Mouse (Mus musculus) lung, postnatal 0 days (tissue): ENCODE measurements around the gene Fam122a. TPM values are rescaled to one million over a fixed set of nuclear protein-coding genes. Genes with fewer than 3 reads are reported as not detected.

ENCODE experiments used
- ATAC-seq: fragments of 200-750 bp; cut with Nextera tagmentation; 2 replicates; pipeline ENCODE4 v1.8.0; 2017; ENCODE audit warnings: moderate library complexity
- DNase-seq: peaks from one replicate; pipeline ENCODE4 v3.0.0-alpha.2; 2016; ENCODE audit warnings: low spot score
- H3K27ac ChIP-seq: fragments of 300-500 bp; sonication (generic); 2 replicates; pipeline ENCODE4 v1.5.1; 2014; ENCODE audit warnings: antibody characterized with exemption, mild to moderate bottlenecking, low read length, mixed read lengths
- H3K27me3 ChIP-seq: fragments of 300-500 bp; sonication (generic); replicated peaks from 2 replicates; pipeline ENCODE4 v1.6.1; 2014; ENCODE audit warnings: low read length, mixed read lengths; ENCODE audit not compliant: insufficient read depth
- H3K36me3 ChIP-seq: fragments of 300-500 bp; sonication (generic); 2 replicates; pipeline ENCODE4 v1.6.1; 2014; ENCODE audit warnings: low read length, mixed read lengths; ENCODE audit not compliant: insufficient read depth
- H3K4me1 ChIP-seq: fragments of 300-500 bp; sonication (generic); 2 replicates; pipeline ENCODE4 v1.6.1; 2014; ENCODE audit warnings: antibody characterized with exemption, low read depth, low read length, mixed read lengths; ENCODE audit not compliant: insufficient read depth
- H3K4me2 ChIP-seq: fragments of 300-500 bp; sonication (generic); replicated peaks from 2 replicates; pipeline ENCODE4 v1.6.1; 2014; ENCODE audit warnings: low read depth, mild to moderate bottlenecking, low read length, moderate library complexity, mixed read lengths
- H3K4me3 ChIP-seq: fragments of 300-500 bp; sonication (generic); 2 replicates; pipeline ENCODE4 v1.5.1; 2014; ENCODE audit warnings: low read depth, low read length
- H3K9ac ChIP-seq: fragments of 300-500 bp; sonication (generic); replicated peaks from 2 replicates; pipeline ENCODE4 v1.6.1; 2014; ENCODE audit warnings: low read depth, mild to moderate bottlenecking
- H3K9me3 ChIP-seq: fragments of 300-500 bp; sonication (generic); 2 replicates; pipeline ENCODE4 v1.6.1; 2016; ENCODE audit warnings: low read length, mixed read lengths
- CTCF ChIP-seq: IDR thresholded peaks from 2 replicates; pipeline ENCODE4 v1.5.1; 2016; ENCODE audit warnings: antibody characterized with exemption, mild to moderate bottlenecking
- EP300 ChIP-seq: IDR thresholded peaks from 2 replicates; pipeline ENCODE4 v1.6.1; 2016; ENCODE audit warnings: antibody characterized with exemption, mild to moderate bottlenecking, control low read depth
- WGBS: fragments of 180-500 bp; shearing (Covaris S2); extraction: QIAGEN DNeasy Blood & Tissue Kit; methylation state at CpG from one replicate; pipeline ENCODE4 v1.1.7; 2014; 5-methylcytosine and 5-hydroxymethylcytosine counted together
- polyA plus RNA-seq: library from polyadenylated mRNA; unstranded; fragments of >200 nt; fragmentation: Nextera tagmentation; extraction: Ambion mirVana; gene quantifications from 2 replicates; pipeline ENCODE4 v1.2.1, GENCODE M21; 2015

Fam122a gene
- polyA plus RNA-seq, 1 experiment from 2014 or later, result 47.8 TPM

GRCm38 (mm10) chr19:24493887-24494286 is 16.7 kb upstream of the Fam122a start:
- H3K27me3 ChIP-seq, result no peaks in the 10 kb centered on the region
- H3K4me2 ChIP-seq, result no peak overlapping the region
- DNase-seq, result no peak
- H3K9me3 ChIP-seq, result no peaks in the 10 kb centered on the region
- WGBS, result 58% methylated on average over 4 of the region's 4 CpGs
- no peak overlapping the region for H3K27ac ChIP-seq
- no peaks in the 10 kb centered on the region for H3K4me1 ChIP-seq
- H3K36me3 ChIP-seq, result no peaks in the 10 kb centered on the region
- TF ChIP-seq CTCF (no peak), EP300 (no peak)
- no peak overlapping the region for H3K4me3 ChIP-seq
- H3K9ac ChIP-seq, result no peak overlapping the region
- ATAC-seq, result no peak

- ATAC-seq (no peak), DNase-seq (no peak)
- 68% methylated on average over 3 of the region's 3 CpGs for WGBS
- Histone ChIP-seq H3K9me3 (no peaks in the 10 kb centered on the region), H3K4me1 (no peaks in the 10 kb centered on the region), H3K36me3 (no peaks in the 10 kb centered on the region), H3K4me2 (no peak overlapping the region), H3K27ac (no peak overlapping the region), H3K9ac (no peak overlapping the region), H3K4me3 (no peak overlapping the region), H3K27me3 (no peaks in the 10 kb centered on the region)
- TF ChIP-seq CTCF (no peak), EP300 (no peak)
Measured at GRCm38 (mm10) chr19:24491824-24492223, 14.7 kb upstream of the Fam122a start.

- no peak overlapping the region for H3K27ac ChIP-seq
- no peaks in the 10 kb centered on the region for H3K27me3 ChIP-seq
- no peaks in the 10 kb centered on the region for H3K9me3 ChIP-seq
- no peak for DNase-seq
- whole genome bisulfite sequencing, result 42% methylated on average over 5 of the region's 5 CpGs
- H3K4me2 ChIP-seq, result no peak overlapping the region
- no peaks in the 10 kb centered on the region for H3K4me1 ChIP-seq
- no peak overlapping the region for H3K4me3 ChIP-seq
- TF ChIP-seq EP300, result no peak
- TF ChIP-seq CTCF, result no peak
- H3K36me3 ChIP-seq, result no peaks in the 10 kb centered on the region
- no peak overlapping the region for H3K9ac ChIP-seq
- ATAC-seq, result no peak
Measured at GRCm38 (mm10) chr19:24490275-24490674, 13.1 kb upstream of the Fam122a start.

- Histone ChIP-seq H3K4me3 (no peak overlapping the region), H3K9me3 (no peaks in the 10 kb centered on the region), H3K27me3 (no peaks in the 10 kb centered on the region), H3K36me3 (no peaks in the 10 kb centered on the region), H3K9ac (no peak overlapping the region), H3K4me2 (no peak overlapping the region), H3K27ac (no peak overlapping the region), H3K4me1 (no peaks in the 10 kb centered on the region)
- TF ChIP-seq CTCF (no peak), EP300 (no peak)
- no peak for ATAC-seq
- WGBS, result 68% methylated on average over 8 of the region's 8 CpGs
- DNase-seq, result no peak
Measured at GRCm38 (mm10) chr19:24486433-24487296, 9.5 kb upstream of the Fam122a start.

GRCm38 (mm10) chr19:24484612-24485194 is 7.5 kb upstream of the Fam122a start:
- ATAC-seq (no peak), DNase-seq (no peak)
- Histone ChIP-seq H3K27ac (no peak overlapping the region), H3K4me2 (no peak overlapping the region), H3K9ac (no peak overlapping the region), H3K9me3 (no peaks in the 10 kb centered on the region), H3K4me1 (no peaks in the 10 kb centered on the region), H3K4me3 (no peak overlapping the region), H3K36me3 (no peaks in the 10 kb centered on the region), H3K27me3 (no peaks in the 10 kb centered on the region)
- no peak for TF ChIP-seq CTCF
- no peak for TF ChIP-seq EP300
- WGBS, result 62% methylated on average over 4 of the region's 4 CpGs

GRCm38 (mm10) chr19:24480916-24481315 is 3.8 kb upstream of the Fam122a start:
- H3K36me3 ChIP-seq, result no peaks in the 10 kb centered on the region
- DNase-seq, result peak; percentile 15
- H3K4me3 ChIP-seq, result no peak overlapping the region
- TF ChIP-seq EP300, result no peak
- no peak for TF ChIP-seq CTCF
- ATAC-seq, result no peak
- H3K4me2 ChIP-seq, result no peak overlapping the region
- H3K9ac ChIP-seq, result no peak overlapping the region
- no peak overlapping the region for H3K27ac ChIP-seq
- H3K4me1 ChIP-seq, result peaks cover 4% of the 10 kb centered on the region
- 45% methylated on average over 2 of the region's 2 CpGs for WGBS
- H3K9me3 ChIP-seq, result no peaks in the 10 kb centered on the region
- H3K27me3 ChIP-seq, result no peaks in the 10 kb centered on the region
